7 mouse cellular contexts compared by ENCODE assay signal in genomic region chr8:119297752-119298151, GRCm38 (mm10). TPM values are rescaled to one million over a fixed set of nuclear protein-coding genes. Genes with fewer than 3 reads are reported as not detected.
A peak's percentile ranks its signal among the peaks of the same experiment; 100 is the strongest.
DNase-seq lines count a peak whose midpoint lies in the region; ATAC-seq and TF ChIP-seq lines count a peak whose summit lies in the region.
"Not testable (repeated sequence)": the region's sequence is repeated elsewhere in the genome, so short reads cannot be mapped to it uniquely, and the experiment has no call there.

No protein-coding gene starts in this region.

- H3K4me1 ChIP-seq in cerebellum, adult 2 months (ENCODE audit: control insufficient read depth, insufficient read depth, low read length); forebrain, postnatal 0 days (ENCODE audit: insufficient read depth); intestine, embryonic 14.5 days (replicated peaks; ENCODE audit: control insufficient read depth, insufficient read depth, low read length): not testable (repeated sequence)

- peak; percentile 79 for TF ChIP-seq CTCF in cerebellum, adult 2 months (IDR thresholded peaks at IDR 0.05; ENCODE audit: borderline replicate concordance, insufficient read depth, low read depth, low read length)
- peak; percentile 82 for TF ChIP-seq CTCF in forebrain, postnatal 0 days (IDR thresholded peaks at IDR 0.05; ENCODE audit: low read depth)
- TF ChIP-seq CTCF in left cerebral cortex, adult 2 months (IDR thresholded peaks at IDR 0.05) = peak; percentile 56

- intact Hi-C loops in left cerebral cortex, adult 2 months (cut with DNase I) = loop anchor here (2.0 to 5.0 kb wide), 2 partner anchors 73 to 235 kb away; no protein-coding TSS in a partner anchor

- not testable (repeated sequence) for H3K27ac ChIP-seq in cerebellum, adult 2 months (ENCODE audit: insufficient read depth, low read length); forebrain, postnatal 0 days (ENCODE audit: low read depth, low read length); intestine, embryonic 14.5 days (ENCODE audit: low read depth); left cerebral cortex, adult 2 months

- 49% methylated on average over 3 of the region's 3 CpGs for WGBS in cerebellum, adult 2 months
- 23% methylated on average over 3 of the region's 3 CpGs for WGBS in forebrain, postnatal 0 days
- WGBS in intestine, embryonic 14.5 days = 35% methylated on average over 3 of the region's 3 CpGs

- H3K4me2 ChIP-seq in forebrain, postnatal 0 days (ENCODE audit: low read depth); intestine, embryonic 14.5 days (ENCODE audit: low read length): not testable (repeated sequence)

- H3K9ac ChIP-seq in forebrain, postnatal 0 days; intestine, embryonic 14.5 days (ENCODE audit: low read length): not testable (repeated sequence)

- peak; percentile 75 for DNase-seq in ZHBTc4 (ENCODE audit: low read depth, low spot score)
- DNase-seq in cerebellum, adult 2 months = peak; percentile 25 to 58
- peak; percentile 76 for DNase-seq in forebrain, postnatal 0 days
- DNase-seq in intestine, embryonic 14.5 days (ENCODE audit: low spot score) = peak; percentile 56
- peak; percentile 49 to 54 for DNase-seq in left cerebral cortex, adult 2 months (ENCODE audit: extremely low spot score in 1 of 2, low spot score in 2 of 2)
- DNase-seq in right cerebral cortex, postnatal 10 days (ENCODE audit: low spot score in 2 of 2) = peak; percentile 49 to 55

- not testable (repeated sequence) for H3K9me3 ChIP-seq in forebrain, postnatal 0 days (ENCODE audit: low read length); intestine, embryonic 14.5 days (ENCODE audit: control insufficient read depth, low read length)

- not testable (repeated sequence) for TF ChIP-seq POLR2A in cerebellum, adult 2 months (IDR thresholded peaks at IDR 0.05; ENCODE audit: borderline replicate concordance, insufficient read depth, low read length)

- not testable (repeated sequence) for ATAC-seq in forebrain, postnatal 0 days; intestine, embryonic 14.5 days (replicated peaks; ENCODE audit: low FRiP score, low TSS enrichment, low read depth)
- peak; percentile 84 for ATAC-seq in megakaryocyte progenitor cell, adult 5-6 weeks (replicated peaks; ENCODE audit: poor library complexity)

- not testable (repeated sequence) for H3K36me3 ChIP-seq in forebrain, postnatal 0 days (ENCODE audit: insufficient read depth); intestine, embryonic 14.5 days (ENCODE audit: control insufficient read depth, insufficient read depth, low read length)

- not testable (repeated sequence) for H3K27me3 ChIP-seq in cerebellum, adult 2 months (ENCODE audit: control insufficient read depth, insufficient read depth, low read length); forebrain, postnatal 0 days (ENCODE audit: insufficient read depth, low read length); intestine, embryonic 14.5 days (replicated peaks; ENCODE audit: control insufficient read depth, insufficient read depth, low read length)

- H3K4me3 ChIP-seq in cerebellum, adult 2 months (replicated peaks; ENCODE audit: insufficient read depth, low read depth, low read length); forebrain, postnatal 0 days (ENCODE audit: low read depth, low read length); intestine, embryonic 14.5 days (ENCODE audit: low read depth, low read length); left cerebral cortex, adult 2 months: not testable (repeated sequence)

RNA-seq across cellular contexts. Expression of gene Hsbp1, which starts 46.5 kb away (rescaled TPM):
- 323 and 343 TPM in 2 replicates for polyA plus RNA-seq in cerebellum, adult 2 months (2012; rRNA removed)
- total RNA-seq in forebrain, postnatal 0 days (2014; rRNA removed) = 390 and 481 TPM in 2 replicates
- polyA plus RNA-seq in forebrain, postnatal 0 days (2015; fragmentation: Nextera tagmentation; extraction: Ambion mirVana) = 972 and 1,071 TPM in 2 replicates
- polyA plus RNA-seq in intestine, embryonic 14.5 days (2014; fragmentation: Nextera tagmentation; extraction: Ambion mirVana) = 303 and 323 TPM in 2 replicates
- total RNA-seq in left cerebral cortex, adult 2 months (2021) = 100 to 1,000 TPM; 314 to 321 TPM
- total RNA-seq in megakaryocyte progenitor cell, adult 5-6 weeks (2015) = 162 TPM in 2 replicates
- total RNA-seq in megakaryocyte progenitor cell, adult 5-6 weeks (2017) = 82.7 and 83.3 TPM in 2 replicates
